In the genomic region with DNA sequence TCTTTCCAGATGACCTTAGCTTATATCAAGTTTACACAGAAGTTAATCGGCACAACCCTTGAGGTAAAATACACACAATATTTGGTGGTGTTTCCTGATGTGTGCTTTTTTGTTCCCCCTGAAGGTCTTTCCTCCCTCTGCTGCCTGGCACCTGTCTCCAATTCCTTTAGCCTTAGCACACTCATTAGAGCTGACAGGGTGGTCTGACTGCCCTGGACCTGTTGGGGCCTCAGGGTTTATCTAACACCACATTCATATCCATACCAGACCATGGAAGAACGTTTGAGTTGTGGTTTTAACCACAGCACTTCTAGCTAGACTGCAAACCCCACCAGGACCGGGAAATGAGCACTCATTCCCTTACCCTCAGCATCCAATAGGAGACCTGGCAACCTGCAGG, we compare ENCODE assay signal across 21 mouse cellular contexts. TPM values are rescaled to one million over a fixed set of nuclear protein-coding genes. Genes with fewer than 3 reads are reported as not detected.
DNase-seq lines count a peak whose midpoint lies in the region; ATAC-seq and TF ChIP-seq lines count a peak whose summit lies in the region.
"Had no signal": no experiment of that assay in that cellular context is flagged by ENCODE, and none has a peak within 500 bp of the region (broad histone marks: within the 10 kb centered on the region; RNA-seq: fewer than 3 reads in every experiment).

No protein-coding gene starts in this region.

- DNase-seq in liver, embryonic 14.5 days (ENCODE audit: low read depth in 3 of 3, low spot score in 3 of 3): no peak
- DNase-seq in embryo, embryonic 10 days (ENCODE audit: low spot score): no peak
- DNase-seq: adrenal gland, postnatal 10 days; B cell, adult 2 months; cerebellum, adult 11 months; cerebellum, adult 8-10 months; cerebellum, postnatal 14 days; gastrocnemius, postnatal 10 days; heart, adult 18-20 months; heart, postnatal 10 days had no signal

- H3K9ac ChIP-seq in liver, embryonic 14.5 days (replicated peaks): no peak overlapping the region
- H3K9ac ChIP-seq in hindbrain, embryonic 13.5 days: no peak overlapping the region
- H3K9ac ChIP-seq: embryonic facial prominence, embryonic 13.5 days; forebrain, embryonic 12.5 days had no signal

- H3K27ac ChIP-seq in liver, embryonic 14.5 days: no peak overlapping the region
- no peak overlapping the region for H3K27ac ChIP-seq in hindbrain, embryonic 13.5 days
- H3K27ac ChIP-seq: embryonic facial prominence, embryonic 13.5 days; forebrain, embryonic 12.5 days; heart, embryonic 10.5 days had no signal

- TF ChIP-seq EP300 in liver, embryonic 14.5 days (IDR thresholded peaks at IDR 0.05; ENCODE audit: low read depth): peak; percentile 35; the same call in 1 of the 2 replicates

- H3K4me1 ChIP-seq in megakaryocyte, embryonic 14.5 days: peaks cover 29% of the 10 kb centered on the region
- peaks cover 0 to 9% of the 10 kb centered on the region in 2 experiments; a peak in 2 of 4 replicates for H3K4me1 ChIP-seq in liver, embryonic 14.5 days (replicated peaks; ENCODE audit: control insufficient read depth in 2 of 2, insufficient read depth in 2 of 2, low read length in 1 of 2)
- H3K4me1 ChIP-seq in hindbrain, embryonic 13.5 days (replicated peaks): 0 out of 2 replicates have a peak, but pooled peaks cover 3% of the 10 kb centered on the region
- H3K4me1 ChIP-seq: forebrain, embryonic 12.5 days; heart, embryonic 10.5 days had no signal

- TF ChIP-seq CTCF in liver, embryonic 14.5 days (IDR thresholded peaks at IDR 0.05; ENCODE audit: low read depth): no peak

- H3K9me3 ChIP-seq in megakaryocyte, embryonic 14.5 days: no peaks in the 10 kb centered on the region
- no peaks in the 10 kb centered on the region for H3K9me3 ChIP-seq in liver, embryonic 14.5 days (ENCODE audit: control insufficient read depth, low read length)
- H3K9me3 ChIP-seq in hindbrain, embryonic 13.5 days: no peaks in the 10 kb centered on the region
- H3K9me3 ChIP-seq: embryonic facial prominence, embryonic 13.5 days; forebrain, embryonic 12.5 days; heart, embryonic 10.5 days had no signal

- 7% methylated on average over 3 of the region's 3 CpGs for WGBS in liver, embryonic 14.5 days (ENCODE audit: insufficient replicate concordance)
- 73% methylated on average over 3 of the region's 3 CpGs for WGBS in hindbrain, embryonic 13.5 days

- no peaks in the 10 kb centered on the region for H3K36me3 ChIP-seq in megakaryocyte, embryonic 14.5 days (replicated peaks; ENCODE audit: low read length)
- H3K36me3 ChIP-seq in liver, embryonic 14.5 days (replicated peaks; ENCODE audit: control insufficient read depth, insufficient read depth, low read depth): no peaks in the 10 kb centered on the region
- H3K36me3 ChIP-seq in hindbrain, embryonic 13.5 days: no peaks in the 10 kb centered on the region
- H3K36me3 ChIP-seq: embryonic facial prominence, embryonic 13.5 days; forebrain, embryonic 12.5 days; G1E; heart, embryonic 10.5 days had no signal

- H3K4me2 ChIP-seq in liver, embryonic 14.5 days (ENCODE audit: low read depth): no peak overlapping the region
- H3K4me2 ChIP-seq in hindbrain, embryonic 13.5 days: no peak overlapping the region
- H3K4me2 ChIP-seq: embryonic facial prominence, embryonic 13.5 days; forebrain, embryonic 12.5 days had no signal

- ATAC-seq in megakaryocyte, adult 5-6 weeks (ENCODE audit: poor library complexity, severe bottlenecking): no peak
- ATAC-seq in common myeloid progenitor, adult 5-6 weeks (replicated peaks; ENCODE audit: low read depth, poor library complexity, severe bottlenecking): peak; percentile 93
- ATAC-seq in liver, embryonic 14.5 days (ENCODE audit: insufficient read depth): peak; percentile 51; the same call in 1 of the 2 replicates
- ATAC-seq in hindbrain, embryonic 13.5 days (ENCODE audit: low FRiP score): no peak
- ATAC-seq: CD4-positive, CD25-positive, alpha-beta regulatory T cell, adult 4 months; forebrain, embryonic 16.5 days; hindbrain, embryonic 16.5 days had no signal

- peaks cover 11% of the 10 kb centered on the region for H3K27me3 ChIP-seq in megakaryocyte, embryonic 14.5 days (replicated peaks)
- no peaks in the 10 kb centered on the region for H3K27me3 ChIP-seq in liver, embryonic 14.5 days (ENCODE audit: control insufficient read depth, insufficient read depth, low read length)
- 0 out of 2 replicates have a peak, but pooled peaks cover 3% of the 10 kb centered on the region for H3K27me3 ChIP-seq in hindbrain, embryonic 13.5 days
- H3K27me3 ChIP-seq: embryonic facial prominence, embryonic 13.5 days; forebrain, embryonic 12.5 days had no signal

- peak overlapping the region; percentile 78 for H3K4me3 ChIP-seq in megakaryocyte, embryonic 14.5 days (replicated peaks)
- H3K4me3 ChIP-seq in liver, embryonic 14.5 days (ENCODE audit: insufficient read depth in 1 of 2, low read depth in 2 of 2, low read length in 2 of 2): no peak overlapping the region
- no peak overlapping the region for H3K4me3 ChIP-seq in hindbrain, embryonic 13.5 days
- H3K4me3 ChIP-seq: embryonic facial prominence, embryonic 13.5 days; forebrain, embryonic 12.5 days; heart, embryonic 10.5 days had no signal

RNA-seq across cellular contexts. Expression of a gene that starts 28.1 kb away (rescaled TPM):
- polyA plus RNA-seq in megakaryocyte, embryonic 14.5 days (2012; ENCODE audit: insufficient read depth, low replicate concordance): 0.97 TPM in 1 of 2 replicates, not detected in the other
- 0.80 and 0.83 TPM in 2 replicates for total RNA-seq in megakaryocyte, adult 5-6 weeks (2015)
- total RNA-seq in megakaryocyte, adult 5-6 weeks (2017): 2.2 and 3.0 TPM in 2 replicates
- 2.7 and 5.4 TPM in 2 replicates for total RNA-seq in common myeloid progenitor, adult 5-6 weeks (2017)
- polyA plus RNA-seq in liver, embryonic 14.5 days (2012; rRNA removed): 2.0 and 2.1 TPM in 2 replicates
- 0.55 and 0.66 TPM in 2 replicates for polyA plus RNA-seq in liver, embryonic 14.5 days (2014; fragmentation: Nextera tagmentation; extraction: Ambion mirVana)
- polyA plus RNA-seq in hindbrain, embryonic 13.5 days (2015; fragmentation: Nextera tagmentation; extraction: Ambion mirVana): 11.1 and 12.2 TPM in 2 replicates
- polyA plus RNA-seq: G1E had no signal

Comparison
In these comparisons a context has a peak if more than half of its experiments do, and no peak if none do; other contexts are left out.
1. ATAC-seq: peak in common myeloid progenitor, adult 5-6 weeks (single experiment) and liver, embryonic 14.5 days (single experiment); none in megakaryocyte, adult 5-6 weeks (single experiment) and hindbrain, embryonic 13.5 days (single experiment).